Mouse (Mus musculus) cerebellum, adult 11-12 months (tissue): ENCODE data around the gene Hnrnpa3.
"Not testable (repeated sequence)": the region's sequence is repeated elsewhere in the genome, so short reads cannot be mapped to it uniquely, and the experiment has no call there.

Experiments used
- DNase-seq: peaks from one replicate; pipeline ENCODE4 v3.0.0; 2022

Gene Hnrnpa3

DNA sequence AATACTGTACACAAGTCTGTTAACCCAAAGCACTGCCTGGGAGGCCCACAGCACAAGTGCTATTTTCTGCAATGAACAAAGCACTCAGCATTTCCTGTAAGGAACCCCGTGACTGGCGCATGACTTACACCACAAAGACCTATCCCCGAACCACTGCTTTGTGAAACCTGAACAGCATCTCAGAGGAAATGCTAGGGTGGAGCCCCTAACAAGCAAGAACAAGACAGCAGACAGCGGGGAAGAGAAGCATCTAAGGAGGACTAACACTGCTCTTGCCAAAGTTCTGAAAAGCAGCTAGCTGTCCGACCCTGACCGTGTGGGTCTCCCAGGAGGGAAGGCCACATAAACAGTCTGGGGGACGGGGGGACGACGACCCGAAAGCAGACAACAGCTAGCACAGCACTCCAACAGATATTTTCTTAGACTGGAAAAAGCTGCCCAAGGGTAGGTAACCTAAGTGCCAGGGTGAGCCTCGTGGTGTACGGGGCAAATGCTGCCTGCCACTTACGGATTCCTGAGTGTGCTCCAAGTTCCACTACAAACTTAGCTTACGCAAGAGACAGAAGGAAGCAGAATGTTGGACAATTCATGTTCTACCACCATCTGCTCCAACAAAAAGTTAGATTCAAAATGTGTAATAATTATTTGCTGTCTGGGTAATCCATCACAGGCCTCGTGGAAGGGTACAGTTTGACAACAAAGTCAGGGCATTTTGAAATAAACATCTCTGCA lies 24.1 kb downstream of the Hnrnpa3 start:
- no peak for DNase-seq

DNA sequence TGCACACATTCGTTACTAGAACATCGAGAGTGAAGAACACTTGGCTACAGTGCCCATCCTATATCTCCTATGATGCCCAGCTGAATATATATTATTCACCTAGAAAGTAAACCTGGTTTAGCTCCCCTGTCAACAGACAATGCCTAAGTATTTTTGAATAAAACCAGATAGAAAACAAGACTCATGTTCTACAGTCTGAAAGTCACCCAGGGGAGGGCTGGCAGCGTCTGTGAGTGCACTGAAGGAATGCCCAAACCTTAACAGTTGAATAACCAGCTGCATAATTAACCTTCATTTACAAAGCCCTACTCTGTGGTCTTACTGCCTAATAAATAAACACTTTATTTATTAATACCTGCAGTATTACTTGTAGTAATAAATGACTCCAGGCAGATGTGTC lies 25.5 kb downstream of the Hnrnpa3 start:
- no peak for DNase-seq

DNA sequence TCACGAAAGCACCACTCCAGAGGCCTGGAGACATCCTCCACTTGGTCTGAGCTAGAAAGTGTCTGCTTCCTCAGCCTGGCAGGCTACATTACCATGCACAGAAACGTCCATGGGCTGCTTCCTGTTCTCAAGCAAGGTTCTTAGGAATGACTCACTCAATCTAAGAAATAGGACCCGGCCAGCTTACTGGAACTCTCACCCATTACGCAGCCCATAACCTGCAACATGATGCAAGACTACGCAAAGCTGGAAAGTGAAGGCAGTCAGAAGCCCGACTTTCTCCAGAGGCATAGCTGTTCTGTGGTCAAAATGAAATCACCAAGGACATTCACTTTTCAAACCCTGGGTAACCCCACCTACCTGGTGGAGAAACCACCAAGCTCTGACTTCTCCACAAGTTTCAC lies 26.4 kb downstream of the Hnrnpa3 start:
- no peak for DNase-seq

DNA sequence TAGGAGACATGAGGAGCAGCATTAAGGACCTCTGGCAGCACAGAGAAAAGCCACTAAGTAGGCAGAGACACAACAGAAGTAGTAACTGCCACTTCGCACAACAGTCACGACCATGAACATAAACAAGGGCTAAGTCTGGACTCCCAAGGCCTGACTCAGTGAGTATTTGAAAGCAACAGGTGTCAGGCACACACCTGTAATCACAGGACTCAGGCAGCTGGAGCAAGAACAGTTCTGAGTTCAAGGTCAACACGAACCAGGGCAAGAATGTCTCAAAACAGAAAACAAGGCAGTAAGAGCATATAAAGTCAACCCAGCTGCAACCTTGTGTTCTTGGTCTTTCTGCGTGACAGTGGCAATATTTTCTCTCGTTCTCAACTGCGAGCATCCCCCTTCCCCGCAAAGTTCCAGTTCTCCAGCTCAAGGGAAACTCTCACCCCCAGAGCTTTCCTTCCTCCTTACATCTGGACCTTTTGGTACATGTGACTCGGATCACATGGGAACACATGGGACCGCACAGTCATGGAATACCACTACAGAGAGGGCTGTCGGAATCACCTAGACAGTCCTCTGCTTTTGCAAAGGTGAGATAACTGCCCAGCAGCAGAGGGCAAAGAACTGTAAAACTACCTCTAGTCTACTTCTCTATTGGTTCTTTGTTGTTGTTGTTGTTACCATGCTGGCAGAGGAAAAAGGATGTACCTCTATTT lies 28.1 kb downstream of the Hnrnpa3 start:
- no peak for DNase-seq

DNA sequence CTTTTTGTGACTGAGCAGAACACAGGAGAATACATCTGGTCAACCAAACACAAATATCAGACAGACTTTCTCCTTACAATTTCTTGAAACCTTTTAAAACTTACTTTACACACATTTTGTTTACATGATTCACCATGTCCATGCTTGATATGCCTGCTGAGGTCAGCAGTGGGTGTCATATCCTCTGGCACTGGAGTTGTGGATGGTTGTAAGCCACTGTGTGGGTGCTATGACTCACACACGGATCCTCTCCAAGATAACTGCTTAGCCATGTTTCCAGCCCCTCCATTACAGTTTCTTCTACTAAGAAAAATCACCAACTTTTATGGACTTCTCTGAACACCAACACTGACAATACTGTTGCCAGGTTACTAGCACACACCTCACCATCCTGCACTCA lies 29.8 kb downstream of the Hnrnpa3 start:
- no peak for DNase-seq

DNA sequence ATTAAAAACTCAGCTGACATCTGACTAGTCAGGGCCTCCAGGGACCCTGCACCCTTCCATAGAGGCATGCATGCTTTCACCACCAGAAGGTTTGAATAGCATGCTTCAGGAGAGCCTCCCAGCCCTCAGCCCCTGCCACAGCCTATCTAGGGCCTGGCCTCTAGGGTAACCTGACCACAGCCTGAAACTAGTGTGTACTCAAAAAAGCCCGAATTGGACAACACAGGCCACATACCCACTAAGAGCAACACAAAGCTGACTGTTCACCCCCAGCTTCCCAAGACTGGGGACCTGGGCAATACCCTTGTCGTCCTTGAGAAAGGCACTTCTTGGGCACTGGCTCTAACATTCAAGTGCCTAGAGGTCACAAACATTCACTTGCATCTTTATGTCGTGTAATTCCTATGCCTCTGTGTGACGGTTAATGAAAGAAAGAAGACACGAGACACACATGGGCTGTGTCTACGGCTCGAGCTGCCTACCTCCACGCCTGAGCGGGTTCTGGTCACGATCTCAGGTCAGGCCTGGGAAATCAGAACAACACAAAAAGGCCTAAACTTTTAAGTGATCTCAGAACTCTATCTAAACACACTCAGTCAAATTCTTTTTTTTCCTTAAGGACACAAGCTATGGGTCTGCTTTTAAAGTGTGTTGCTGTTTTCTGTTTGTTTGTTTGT lies 30.6 kb downstream of the Hnrnpa3 start:
- DNase-seq, result no peak

DNA sequence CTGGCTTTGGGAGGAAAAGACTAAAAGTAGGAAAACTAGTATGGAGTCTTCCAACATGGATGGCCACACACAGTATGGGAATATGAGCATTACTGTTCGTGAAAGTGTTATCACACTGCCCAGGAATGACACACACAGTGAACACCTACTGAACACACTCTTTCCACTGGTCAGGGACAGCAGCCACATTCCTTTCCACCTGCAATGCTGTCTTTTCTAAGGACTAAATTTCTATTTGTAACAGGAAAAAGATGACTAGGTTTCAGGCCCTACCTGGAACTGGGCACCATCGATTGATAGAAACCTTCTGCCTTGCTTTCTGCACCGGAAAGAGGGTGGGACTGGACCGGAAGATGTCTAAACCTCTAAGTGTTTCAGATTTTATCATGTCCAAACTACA lies 31.6 kb downstream of the Hnrnpa3 start:
- DNase-seq, result no peak

DNA sequence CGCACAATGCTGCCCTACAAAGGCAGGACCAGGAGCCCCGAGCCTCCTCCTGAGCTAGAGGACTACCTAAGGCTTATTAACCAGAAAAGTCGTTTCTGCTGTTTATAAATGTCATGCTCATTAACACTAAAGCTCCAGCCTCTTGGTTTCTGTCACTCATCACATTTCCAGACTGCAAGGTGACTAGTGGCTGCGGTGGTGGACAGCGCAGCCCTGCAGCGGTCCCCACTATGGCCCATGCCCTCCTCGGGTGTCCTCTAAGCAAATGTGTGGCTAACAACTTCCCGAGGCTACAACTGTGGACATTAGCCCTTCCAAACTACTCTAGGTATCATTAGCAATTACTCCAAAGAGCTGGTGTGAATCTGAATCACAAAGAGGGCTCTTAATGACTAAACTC lies 32.3 kb downstream of the Hnrnpa3 start:
- no peak for DNase-seq

DNA sequence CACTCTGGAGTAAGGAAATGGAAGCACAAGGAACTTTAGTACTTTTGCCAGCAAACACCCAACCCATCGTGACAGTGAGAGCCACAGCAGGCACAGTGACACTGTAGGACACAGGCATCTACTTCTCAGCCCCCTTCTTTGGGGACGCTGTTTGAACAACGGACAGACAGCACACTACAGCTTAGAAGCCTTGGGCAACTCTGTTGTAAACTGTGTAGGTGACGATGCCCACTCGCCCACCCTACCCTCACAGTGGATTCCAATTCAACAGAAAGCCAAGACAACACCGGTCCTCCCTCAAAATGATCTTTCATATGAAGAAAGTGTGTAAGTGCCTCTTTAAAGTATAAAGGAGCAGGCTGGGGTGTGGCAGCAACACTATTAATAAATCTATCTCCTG lies 33.3 kb downstream of the Hnrnpa3 start:
- no peak for DNase-seq

DNA sequence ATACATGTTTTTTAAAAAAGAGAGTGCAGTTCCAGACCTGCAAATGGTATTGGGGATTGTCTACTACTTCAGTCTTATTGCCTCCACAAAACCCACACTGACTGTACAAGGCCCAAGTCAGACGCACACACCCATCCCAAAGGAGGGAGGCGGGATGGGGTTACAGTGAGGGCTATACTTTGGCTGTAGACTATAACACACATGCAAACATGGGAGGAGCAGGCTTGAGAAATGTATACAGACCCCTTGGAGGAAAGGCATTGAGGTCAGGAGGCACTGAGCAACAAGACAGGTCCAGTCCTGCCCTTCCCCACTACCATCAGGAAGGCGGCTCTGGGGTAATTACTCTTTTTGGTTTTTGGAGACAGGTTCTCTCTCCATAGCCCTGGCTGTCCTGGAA lies 35.9 kb downstream of the Hnrnpa3 start:
- not testable (repeated sequence) for DNase-seq

DNA sequence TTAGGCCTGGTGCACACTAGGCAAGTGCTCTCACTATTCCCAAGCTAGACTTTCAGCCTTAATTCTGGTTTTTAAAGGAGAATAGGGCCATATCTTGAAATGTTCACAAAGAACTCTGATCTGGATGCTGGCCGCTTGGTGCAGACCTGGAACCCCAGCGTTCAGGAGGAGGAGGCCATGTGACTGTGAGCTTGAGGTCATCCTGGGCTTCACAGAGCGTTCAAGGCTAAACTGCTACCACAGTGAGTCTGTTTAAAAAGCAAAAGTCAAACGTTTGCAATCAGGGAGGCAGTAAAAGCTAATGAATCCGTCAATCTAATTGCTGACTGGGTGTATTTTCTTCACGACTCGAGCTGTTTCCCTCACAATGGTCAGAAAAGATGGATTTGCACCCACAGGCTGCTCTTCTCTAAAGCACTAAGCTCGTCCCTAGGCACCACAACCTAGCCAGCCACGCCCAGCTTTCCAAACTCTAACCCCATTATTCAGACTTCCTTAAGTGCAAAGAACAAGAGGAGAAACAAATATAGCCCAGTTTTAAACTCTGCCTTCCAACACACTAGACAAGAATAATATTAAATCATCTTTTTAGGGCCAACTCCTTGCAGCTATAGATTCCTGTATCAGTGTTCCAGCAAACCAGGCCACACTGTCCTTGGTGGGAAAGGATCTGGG lies 36.8 kb downstream of the Hnrnpa3 start:
- DNase-seq, result no peak

DNA sequence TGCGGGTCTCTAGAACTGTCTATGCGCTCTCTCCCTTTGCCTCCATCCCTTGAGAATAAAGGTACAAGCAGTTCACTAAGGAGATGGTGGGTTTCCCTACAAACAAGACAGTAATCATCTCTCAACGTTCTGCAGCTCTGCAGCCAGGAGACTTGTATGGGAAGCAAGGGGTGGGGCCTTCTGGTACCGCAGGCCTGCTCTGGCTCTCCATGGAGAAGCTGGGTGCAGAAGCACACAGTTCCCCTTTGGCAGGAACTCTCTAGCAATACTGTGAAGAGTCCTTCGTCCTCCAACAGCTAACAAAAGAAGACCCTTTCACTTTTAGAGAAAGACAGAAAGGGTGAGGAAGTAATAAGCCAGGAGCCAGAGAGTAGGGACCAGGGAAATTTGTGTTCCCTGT lies 37.3 kb downstream of the Hnrnpa3 start:
- DNase-seq, result no peak

DNA sequence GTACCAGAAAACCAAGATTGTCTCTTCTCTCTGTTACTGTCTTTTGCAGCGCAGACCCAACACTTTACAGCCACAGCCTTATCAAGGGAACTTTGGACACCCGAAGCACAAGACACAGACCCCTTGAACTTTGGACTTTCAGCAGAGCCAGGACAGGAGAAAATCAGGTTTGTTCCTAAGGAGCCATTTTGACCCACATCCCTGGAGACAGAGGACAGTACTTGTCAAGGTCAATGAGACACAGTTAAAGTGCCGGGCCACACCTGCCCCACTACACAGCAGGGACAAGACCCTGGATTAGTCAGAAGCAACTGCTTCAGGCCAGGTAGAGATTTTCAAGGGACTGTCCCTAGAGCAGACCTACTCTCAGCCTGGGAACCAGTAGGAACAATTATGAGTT lies 38.2 kb downstream of the Hnrnpa3 start:
- DNase-seq, result no peak

DNA sequence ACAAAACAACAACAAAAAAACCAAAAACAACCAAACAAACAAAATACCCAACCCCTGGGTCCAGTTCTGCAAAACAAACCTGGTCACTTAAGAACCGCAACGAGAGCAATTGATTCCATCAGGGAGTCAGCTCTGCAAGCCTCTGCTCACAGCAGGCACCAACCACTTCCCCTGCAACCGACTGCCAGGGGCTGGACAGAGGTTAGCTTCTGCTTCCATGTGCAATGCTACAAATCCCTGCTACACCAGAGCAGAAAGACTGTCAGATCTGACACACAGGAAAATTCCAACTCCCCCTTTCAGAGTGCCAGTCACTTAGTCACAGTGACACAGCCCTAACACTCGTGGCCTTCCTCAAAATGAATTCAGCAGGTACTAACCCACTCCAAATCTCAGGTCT lies 38.9 kb downstream of the Hnrnpa3 start:
- DNase-seq, result no peak

DNA sequence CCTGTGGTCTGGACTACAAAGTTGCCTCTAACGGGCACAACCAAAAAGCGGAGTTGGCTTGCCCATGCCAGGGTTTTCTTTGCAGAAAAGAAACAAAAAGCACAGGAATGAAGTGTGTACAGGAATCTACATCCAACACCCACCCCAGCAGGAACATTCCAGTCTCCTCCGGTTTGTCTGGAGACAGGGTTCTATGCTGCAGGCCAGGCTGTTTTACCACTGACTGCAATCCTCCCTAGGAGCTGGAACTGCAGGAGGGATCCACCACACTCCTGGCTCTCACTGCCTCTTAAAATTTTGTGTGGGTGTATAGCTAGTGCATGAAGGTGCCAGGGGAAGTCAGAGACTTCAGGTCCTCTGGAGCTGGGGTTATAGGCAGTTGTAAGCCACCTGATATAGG lies 39.8 kb downstream of the Hnrnpa3 start:
- DNase-seq, result no peak

DNA sequence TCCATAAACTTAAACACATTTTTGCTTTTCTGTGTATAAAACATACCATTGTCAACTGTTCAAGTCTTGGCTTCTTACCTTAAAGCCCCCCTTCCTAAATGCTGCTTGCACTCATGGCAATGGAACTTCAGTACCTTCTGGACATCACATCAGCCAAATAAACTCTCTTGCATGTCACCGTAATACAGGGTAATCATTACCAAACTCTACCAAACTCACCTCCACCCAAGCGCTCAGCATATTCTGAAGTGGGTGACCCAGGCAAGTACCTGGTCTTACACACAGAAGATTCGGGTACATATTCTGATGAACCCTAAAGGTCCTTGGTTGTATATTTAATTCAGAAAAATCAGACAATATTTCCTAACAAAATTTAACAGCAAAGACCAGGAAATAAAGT lies 41.5 kb downstream of the Hnrnpa3 start:
- DNase-seq, result no peak

DNA sequence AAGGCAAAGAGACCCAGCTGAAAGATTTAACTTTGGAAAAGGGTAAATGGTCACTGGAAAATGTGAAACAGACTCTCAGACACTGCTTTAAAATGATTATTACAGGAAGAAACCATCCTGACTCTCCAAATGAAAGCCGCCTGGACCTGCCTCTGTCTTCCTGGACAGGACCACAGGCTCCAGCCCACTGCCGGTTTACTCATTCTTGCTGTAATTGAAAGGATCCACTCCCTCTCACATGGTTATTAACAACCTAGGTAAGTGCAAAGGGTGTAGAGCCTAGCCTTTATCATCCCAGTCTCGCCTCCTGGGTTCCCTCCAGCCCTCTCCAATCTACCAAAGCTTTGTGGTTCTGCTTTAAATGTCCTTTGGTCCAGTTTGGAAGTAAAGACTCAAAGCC lies 42.1 kb downstream of the Hnrnpa3 start:
- no peak for DNase-seq

DNA sequence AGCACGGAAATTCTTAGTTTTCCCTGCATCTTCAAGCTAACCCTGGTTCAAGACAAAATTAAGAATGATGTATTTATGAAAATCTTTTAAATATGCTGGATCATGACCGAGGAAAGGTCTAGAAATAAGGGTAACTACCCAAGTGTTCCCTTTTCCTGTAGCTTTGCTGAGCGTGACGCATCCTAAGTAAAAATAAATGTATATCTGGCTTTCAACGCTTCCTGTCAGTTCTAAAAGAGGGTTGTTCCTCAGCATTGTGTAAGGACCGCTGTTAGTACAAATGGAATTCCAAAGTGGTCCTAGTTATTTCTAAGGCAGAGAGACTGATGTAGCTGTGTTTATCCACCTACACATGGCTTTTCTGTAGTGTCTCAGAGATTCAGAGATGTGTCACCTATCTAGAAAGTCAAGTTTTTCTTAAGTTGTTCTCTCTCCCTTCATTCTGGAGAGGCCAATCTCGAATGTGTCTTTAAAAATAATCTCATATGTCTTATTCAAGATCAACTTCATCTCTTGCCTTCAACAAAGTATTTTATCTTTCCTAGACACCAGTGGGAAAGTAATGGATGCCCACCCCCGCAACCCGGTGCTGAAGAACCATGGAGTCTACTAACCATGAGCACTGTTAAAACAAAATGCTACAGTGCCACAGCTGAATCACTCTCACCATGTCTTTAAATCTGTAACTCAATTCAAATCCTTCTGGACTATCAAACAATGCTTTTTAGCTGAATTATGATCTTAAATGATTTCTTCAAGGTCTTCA lies 42.9 kb downstream of the Hnrnpa3 start:
- no peak for DNase-seq

DNA sequence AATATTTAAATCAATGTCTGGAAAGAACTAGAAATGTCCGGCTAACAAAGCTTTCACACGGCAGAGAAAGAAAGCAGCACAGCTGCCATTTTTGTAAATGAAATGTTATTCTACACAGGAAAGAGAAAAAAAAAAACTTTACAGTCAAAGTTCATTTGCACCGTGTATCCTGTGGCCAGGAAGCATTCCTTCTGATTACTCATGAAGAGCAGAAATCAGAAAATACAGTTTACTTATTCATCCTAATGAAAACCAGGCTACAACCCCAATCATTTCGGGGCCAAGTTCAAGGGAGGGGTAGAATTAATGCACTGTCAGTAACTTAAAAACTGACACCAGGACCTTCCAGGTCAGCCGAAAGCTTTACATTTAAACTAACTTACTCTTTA lies 43.5 kb downstream of the Hnrnpa3 start:
- no peak for DNase-seq

DNA sequence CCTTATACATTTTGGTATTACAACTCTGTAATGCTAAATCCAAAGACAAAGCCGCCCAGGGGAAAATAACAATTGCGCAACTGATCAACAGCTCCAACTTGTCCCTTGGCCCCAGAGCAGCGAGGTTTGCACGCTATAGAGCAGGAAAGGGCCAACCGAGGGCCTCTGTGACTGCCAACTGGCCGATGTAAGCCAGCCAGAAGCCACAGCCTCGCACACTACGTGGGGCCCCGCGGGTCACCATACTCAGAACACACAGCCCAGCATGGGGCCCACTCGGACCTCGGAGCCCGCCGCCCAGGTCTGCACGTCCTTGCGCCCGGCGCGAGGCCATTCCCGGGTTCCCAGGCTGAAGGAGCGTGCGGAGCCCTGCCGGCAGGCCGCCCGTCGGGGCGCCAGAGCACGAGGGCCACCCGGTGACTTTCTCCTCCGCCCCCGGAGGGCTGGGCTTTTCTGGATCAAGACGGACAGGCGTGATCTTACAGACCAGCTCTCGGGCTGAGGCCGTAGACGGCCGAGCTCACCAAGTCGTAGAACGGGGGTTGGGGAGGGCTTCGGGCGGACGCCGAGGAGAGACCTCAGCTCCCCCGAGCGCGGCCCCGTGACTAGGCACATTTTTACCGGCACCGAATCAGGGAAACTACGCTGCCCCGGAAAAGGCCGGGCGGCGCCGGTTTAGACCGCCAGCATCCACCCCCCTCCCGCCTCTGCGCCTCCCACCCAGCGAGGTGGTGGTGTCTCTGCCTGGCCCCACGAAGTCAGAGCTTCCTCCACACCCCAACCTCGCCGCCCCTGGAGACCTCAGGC lies 44.5 kb downstream of the Hnrnpa3 start:
- peak; percentile 54 for DNase-seq

DNA sequence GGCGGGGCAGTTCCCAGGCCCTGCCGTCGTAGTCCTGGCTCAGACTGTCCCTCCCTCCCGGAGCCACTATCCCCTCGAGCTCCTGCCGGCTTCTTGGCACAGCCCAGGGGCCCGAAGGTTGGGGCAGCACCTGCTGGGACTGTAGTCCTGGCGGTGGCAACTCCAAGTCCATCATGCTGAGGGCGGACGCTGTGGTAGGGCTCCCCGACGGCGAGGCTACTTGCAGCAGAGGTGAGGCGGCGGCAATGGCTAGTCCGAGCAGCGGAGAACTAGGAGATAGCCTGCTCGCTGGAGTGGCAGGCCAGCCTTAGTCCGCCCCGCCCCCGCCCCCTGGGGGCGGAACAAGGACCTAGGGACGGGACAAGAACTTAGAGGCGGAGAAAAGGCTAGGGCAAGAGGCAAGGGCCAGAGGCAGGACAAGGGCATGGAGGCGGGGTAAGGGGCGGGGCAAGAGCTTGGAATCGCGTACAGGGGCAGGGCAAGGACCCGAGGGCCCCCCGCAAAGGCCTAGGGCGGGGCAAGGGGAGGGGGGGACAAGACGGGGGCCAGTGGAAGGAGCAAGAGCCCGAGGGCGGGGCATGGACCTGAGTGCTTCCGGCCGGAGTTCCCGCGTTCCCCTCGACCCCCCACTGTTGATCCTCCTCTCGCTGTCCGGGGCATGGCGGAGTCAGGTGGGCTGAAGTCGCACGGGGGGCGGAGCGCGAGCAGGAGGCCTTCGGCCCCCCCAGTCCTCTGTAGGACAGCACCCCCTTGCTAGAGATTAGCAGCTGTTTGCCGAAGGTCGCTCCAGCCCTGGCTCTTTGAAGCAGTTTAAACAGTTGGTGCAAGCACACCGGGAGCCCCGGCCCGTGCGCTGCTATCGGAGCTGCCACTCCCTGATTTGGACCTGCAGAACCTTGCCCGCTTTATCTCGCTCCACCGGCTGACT lies 45.4 kb downstream of the Hnrnpa3 start, which contains the start of gene Nfe2l2:
Gene Nfe2l2, minus strand, starts transcription at position 408 of the 928 bp plus-strand sequence.
- DNase-seq, result peak; percentile 77
